Mouse (Mus musculus) spleen, postnatal 36 days (tissue): Measurements from ENCODE around the gene Lrp4.

Source experiments
- DNase-seq, 2 experiments: peaks; one replicate each; pipeline ENCODE4 v3.0.0; 2022; ENCODE audit warnings: low spot score in 2 of 2, mixed read lengths in 1 of 2

The Lrp4 gene

DNA sequence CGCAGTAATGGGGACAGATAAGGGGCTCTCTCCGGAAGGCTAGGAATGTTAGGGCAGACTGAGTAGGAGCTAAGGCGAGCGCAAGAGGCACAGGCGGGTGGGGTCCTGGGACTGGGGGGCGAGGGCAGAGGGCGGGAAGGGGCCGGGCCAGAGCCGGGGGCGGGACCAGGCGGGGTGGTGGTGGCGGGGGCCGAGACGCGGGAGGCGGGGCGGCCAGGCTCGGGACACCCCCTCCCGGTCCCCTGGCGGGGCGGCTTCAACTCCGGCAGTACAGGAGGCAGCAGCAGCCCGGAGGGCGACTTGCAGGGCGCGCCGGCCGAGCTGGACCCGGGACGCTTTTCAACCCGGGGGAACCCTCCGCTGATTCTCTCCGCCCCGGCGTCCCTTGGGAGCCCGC lies at the start of gene Lrp4:
Gene Lrp4 (plus strand): TSS at position 253 of the 397 bp plus-strand sequence.
- no peak for DNase-seq

DNA sequence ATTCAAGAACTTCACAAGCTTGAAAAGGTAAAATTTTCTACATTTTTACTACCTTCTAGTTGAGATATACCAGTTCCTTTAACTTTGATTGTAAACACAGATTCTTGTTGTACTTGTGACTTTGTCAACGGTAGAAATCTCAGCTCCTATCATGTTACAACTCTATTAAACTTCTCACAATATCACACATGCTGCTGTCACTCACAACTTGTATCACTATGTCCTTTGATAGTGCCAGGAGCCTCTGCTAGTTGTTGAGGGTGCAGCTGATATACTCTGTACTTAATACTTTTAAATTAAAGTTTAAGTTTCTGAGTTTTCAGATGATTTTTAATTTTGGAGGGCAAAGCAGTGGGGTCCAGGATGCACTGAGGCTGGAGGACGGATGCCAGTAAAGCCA lies 49.3 kb upstream of the Lrp4 start:
- DNase-seq, result no peak

DNA sequence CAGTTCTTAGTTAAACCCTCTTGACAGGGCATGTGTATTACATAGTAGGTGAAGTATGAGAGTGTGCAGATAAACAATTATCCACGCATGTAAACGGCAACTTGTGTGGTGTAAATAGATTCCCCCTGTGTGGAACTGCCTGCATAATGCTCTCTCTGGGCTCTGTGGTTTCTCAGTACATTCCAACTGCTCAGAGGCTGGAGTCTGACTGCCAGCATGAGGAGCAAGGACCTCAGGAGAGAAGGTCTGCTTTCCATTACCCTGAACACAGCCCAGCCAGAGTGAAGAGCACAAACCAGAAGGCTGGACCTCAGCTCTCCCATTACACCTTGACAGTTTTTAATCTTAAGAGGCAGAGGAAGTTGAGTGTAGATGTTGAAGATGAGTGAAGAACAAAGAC lies 45.8 kb upstream of the Lrp4 start:
- no peak for DNase-seq

DNA sequence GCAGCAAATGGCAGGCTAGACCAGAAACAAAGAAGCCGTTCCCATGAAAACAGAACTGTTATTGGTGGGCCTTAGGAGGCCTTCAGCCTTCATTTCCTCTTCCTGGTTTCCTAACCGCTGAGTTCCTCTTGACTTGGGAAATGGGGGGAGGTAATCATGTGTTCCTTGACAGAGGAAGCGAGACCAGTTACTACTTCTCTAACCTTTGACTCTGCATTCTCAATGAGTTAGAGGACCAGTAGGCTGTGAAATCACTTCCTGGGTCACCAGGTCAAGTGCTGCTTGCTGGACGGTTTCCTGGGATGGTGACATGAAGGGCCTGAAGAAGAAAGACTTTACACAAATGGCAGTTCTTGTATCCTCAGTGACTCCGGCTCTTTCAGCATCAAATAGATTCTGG lies 45.0 kb upstream of the Lrp4 start:
- DNase-seq, result peak; percentile 24 to 45

DNA sequence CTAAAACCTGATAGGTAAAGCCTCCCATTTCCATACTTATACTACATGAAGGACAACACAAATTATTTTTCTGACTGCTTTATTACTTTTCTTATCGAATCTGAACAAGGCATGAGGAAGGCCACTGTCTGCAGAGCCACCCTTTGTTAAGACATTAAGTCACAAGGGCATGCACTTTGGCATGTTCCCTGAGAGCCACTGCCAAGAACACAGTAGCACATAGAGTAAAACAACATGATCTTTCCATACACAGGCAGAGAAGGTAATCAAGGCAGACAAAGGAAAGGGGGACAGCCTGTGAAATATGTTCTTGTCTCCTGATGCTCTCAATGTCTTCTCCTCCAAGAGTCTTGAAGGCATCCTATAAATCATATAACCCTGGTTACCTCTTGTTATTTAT lies 43.5 kb upstream of the Lrp4 start:
- DNase-seq, result no peak

DNA sequence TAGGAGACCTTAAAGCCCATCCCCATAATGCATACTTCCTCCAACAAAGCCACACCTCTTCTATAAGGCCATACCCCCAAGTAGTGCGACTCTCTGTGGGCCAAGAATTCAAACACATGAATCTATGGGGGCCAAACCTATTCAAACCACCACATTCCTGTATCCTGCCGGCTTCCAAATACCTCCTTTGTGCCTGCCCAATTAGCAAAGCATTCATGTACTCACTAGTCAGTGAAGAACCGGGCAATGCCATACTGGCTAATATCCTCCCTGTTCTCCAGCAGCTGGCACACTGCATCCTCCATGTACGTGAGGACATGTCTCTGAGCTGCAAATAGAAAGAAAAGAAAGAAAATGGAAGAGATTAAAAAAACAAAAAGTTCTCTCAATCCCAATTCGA lies 35.7 kb upstream of the Lrp4 start:
- DNase-seq, result no peak

DNA sequence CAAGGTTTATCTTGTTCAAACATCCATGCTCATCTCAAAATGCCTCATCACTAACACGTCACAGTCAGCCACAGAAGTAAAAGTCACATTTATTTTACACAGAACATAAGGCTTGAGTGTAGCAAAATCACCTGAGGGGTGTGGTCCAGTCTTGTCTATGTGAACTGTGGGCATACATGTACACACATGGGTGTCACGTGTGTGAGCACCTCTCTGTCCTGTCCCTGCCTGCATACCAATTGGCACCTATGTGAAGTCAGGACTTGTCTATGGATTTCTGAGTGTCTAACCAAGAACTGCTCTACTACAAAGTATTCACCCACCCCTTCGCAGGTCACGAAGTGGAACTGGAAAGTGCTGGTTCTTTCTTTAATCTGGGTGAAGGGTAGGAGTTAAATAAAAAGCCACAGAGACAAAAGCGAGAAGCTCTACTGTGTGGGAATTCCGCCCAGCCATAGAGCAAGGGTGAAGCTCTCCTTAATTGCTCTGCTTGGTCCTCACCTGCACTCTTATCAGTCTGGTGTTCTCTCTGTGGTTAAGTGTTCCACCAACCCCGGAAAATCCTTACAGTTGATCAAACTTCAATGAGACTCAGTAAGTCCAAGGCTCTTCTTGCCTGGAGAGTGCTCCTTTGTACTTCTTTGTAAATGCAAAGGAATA lies 33.1 kb upstream of the Lrp4 start:
- DNase-seq, result no peak

DNA sequence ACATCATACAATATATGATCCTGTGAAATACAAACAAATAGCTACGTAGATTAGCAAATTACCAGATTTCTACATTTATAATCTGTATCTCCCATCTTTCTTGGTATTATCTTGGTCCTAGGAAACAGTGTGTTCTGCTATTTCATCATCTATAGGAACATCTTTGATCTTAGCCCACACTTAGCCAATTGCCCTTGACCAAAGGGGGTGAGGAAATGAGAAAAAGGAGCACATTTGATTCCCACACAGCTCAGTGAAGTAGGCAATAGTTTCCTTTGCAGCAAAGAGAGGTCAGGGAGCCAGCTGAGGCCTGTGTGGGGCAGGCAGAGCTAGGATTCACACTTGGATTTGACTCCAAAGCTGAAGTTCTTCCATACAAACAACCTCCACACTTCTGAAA lies 31.0 kb upstream of the Lrp4 start:
- DNase-seq, result no peak

DNA sequence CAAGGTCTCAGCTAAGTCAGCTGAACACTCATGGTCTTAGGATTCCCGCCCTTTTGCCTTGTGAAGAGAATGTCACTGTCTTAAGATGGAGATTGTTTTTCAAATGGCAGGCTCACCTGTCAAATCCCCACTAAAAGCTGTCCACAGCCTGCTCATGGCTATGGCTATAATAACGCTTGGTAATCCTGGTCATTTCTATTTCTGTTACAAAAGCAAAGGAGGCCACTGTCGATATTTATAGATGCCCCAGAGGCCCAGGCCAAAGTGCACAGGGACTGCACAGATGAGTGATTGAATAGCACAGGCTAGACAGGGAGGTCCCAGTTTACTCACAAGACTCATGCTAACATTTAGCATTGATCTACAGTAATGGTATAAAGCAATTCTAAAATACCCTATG lies 28.2 kb upstream of the Lrp4 start:
- no peak for DNase-seq

DNA sequence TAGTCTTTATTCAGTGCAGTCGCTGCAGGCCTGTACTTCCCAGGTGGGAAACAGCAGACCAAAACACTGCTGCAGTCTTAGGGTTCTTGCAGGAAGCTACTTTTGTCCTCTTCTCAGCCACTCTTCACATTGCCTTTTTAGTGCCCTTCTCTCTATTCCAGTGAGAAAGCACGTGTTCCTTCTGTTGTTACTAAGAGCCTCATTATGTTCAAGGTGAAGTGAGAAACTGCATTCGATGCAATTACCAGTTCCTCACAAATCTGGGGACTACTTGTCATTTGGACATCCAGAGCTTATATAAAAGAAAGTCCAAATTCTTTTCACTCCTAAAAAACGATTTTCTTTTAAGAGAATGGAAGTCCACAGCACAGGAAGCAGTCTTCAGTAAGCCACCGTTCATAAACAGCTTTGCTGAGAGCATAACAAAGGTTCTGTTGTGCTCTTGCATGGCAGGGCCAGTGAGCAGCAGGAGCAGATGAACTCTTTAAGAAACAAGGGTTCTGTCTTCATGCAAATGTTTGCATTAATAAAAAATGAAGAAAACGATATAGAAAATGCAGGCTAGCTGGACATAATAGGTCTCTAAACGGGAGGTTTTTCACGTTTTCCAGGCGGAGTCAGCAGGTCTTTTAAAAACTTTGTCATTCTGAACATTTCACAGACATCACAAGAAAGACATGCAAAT lies 27.3 kb upstream of the Lrp4 start:
- DNase-seq, result no peak

DNA sequence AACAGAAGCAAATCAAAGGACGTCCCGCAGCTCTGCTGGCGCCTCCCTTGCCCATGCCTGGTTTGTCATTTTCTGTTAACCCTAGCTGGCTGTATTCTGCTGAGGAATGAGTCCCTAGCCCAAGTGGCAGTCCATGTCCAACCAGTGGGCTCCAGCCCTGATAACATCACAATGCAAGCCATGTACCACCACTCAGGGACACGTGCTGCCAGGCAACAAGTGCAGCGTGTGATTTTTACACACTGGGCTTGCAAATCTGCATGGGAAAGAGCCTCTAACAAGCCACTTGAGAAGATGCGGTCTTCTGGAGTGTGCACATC lies 26.8 kb upstream of the Lrp4 start:
- DNase-seq, result no peak

DNA sequence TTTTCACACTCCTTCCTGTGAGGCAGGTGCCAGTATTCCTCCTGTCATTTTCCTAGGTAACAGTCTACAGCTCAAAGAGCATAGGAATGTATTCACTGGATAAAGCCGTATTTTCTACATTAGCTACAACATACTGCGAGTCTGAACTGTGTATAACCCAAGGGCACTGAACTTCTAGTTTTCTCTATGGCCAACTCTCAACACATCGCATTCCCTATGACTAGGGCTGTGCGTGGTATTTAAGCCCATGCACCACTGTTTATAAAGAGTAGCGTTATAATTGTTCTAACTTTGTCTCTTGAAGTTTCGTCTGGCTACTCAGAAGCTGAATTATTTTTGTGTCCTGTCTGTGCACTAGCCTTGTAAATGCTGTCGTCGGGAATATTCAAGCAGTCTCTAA lies 20.6 kb upstream of the Lrp4 start:
- no peak for DNase-seq

DNA sequence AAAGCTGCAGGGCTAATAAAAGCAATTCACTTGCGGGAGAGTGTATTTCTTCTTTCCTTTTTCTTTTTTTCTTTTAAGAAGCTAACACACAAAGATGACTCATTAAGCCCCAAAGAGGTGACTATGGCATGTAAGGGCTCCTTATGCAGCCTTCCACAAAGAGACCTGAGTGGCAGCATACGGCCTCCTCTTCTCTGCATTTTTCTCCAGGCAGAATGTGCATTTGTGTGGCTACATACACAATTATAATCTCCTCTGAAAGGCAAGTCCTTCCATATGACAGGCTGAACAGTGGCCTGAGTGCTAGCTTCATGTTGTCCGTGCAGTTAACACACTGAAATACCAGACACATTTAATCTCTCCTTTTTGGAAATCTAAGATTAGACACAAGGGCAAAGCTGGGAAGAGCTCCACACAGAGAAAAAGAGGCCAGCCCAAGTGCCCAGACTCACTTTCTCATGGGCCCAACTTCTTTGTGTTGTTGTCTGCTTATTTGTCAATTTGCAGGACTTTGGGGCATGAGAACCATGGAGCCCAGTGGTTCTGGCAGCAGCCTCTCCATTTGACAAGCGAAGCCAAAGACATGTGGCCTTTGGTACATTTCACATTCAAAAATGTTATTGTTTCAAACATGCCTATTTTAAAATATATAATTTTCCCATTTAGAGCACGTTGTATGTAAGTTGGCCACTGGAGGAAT lies 20.0 kb upstream of the Lrp4 start:
- DNase-seq, result no peak

DNA sequence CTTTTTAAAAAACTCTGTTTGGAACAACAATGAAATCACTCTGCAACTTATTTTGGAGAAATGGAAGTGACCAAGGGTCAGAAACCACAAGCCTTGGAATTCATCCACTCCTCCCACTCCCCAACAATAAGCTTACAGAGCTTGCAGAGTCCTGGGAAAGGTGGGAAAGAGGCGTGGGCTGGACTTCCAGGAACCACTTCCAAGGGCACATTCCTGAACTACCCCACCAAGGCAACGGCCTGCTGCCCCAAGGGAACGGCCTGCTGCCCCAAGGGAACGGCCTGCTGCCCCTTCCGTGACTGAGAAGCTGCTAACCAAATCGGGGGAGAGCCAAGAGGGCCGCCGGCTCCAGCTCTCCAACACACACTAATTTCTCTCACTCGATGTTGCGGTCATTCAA lies 18.0 kb upstream of the Lrp4 start:
- no peak for DNase-seq

DNA sequence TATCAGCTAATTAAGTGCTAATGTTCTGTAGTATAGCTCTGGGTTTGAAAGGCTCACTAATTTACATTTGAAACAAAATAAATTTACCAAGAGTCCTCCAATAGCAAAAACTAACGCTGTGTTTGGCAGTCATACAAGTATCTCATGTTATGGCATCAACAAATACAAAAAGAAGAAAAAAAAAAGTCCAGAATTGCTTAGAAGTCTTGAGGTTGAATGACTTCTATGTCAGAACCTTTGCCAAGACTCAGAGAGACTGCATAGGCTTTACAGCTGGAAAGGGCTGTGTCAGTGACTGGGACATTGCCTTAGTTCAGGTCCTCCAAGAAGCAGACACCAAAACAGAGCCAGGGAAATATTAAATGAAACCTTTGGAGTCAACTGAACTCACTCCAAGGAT lies 17.4 kb upstream of the Lrp4 start:
- DNase-seq, result no peak

DNA sequence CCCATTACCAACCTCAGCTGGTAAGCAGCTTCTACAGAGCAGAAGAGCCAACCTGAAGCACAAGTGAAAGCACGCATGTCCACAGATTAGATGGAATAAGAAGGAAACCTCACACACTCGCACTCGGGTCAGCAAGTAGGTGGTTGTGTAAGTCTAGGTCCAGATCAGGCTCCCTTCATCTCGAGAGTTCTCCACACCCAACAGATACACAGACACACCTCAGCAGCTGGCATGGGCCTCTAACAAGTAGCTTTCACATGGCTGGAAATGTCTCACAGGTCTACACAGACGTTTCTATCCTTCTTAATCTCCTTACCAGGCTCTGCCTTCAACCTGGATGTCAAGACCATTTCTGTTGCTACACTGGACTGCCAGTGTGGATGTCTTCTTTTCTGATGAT lies 16.6 kb upstream of the Lrp4 start:
- no peak for DNase-seq

DNA sequence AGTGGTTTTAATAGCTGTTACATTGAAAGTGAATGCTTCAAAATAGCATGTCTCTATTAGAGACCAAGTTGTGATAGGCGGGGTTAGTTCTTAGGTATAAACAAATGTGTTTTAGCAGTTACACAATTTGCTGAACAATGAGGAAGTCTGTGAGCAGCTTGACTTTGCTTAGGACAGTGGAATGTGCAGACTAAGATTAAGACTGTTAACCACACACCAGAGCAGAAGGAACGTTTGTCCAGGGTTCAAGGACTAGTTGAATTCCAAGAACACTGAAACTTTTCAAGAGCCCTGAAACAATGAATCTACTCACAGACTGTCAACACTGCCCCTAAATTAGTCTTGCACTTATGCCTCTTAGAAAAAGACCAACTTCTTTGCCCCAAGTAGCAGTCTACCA lies 15.6 kb upstream of the Lrp4 start:
- DNase-seq, result no peak

DNA sequence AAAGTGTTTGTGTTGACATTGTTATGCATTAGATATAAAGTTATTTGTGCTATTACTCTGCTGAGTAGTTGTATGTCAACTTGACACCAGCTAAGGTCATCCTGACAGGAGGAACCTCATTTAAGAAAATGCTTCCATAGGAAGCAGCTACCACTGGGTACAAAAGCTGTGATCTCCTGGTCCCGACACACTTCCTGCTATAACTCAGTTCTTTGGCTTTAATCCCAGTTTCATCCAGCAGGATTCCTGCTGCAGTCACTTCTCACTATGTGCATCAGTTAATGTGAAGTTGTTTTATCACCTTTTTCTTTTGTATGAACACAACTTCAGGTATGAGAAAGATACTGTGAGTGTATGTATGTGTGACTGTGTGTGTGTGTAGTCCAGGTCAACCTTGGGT lies 15.1 kb upstream of the Lrp4 start:
- DNase-seq, result no peak

DNA sequence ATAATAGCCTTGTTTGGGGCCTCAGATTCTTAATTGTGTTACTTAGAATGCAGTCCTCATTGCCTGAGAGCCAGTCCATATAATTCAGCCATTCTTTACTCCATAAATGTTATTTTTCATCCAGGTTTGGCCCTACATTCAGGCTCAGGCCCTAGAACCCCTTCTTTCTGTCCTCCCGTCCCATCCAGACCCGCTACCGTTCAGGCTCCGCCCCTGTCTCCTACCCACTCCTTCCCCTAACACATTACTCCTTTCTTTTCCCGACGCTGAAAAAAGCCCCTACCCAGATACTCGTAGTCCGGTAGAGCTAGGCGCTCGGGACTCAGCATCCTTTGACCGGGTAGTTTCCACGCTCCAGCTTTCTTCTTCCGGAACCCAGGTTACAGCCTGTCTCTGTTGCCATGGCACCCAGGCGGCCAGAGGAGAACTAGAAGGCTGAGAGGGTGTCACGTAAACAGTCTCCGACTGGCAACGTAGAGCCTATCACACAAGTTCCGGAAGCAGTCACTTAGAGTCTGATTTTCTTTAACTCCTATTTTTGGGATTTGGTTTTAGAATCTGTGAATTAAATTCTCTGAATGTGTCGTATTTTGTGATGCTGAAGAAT lies 12.9 kb upstream of the Lrp4 start, which contains the start of gene 1110051M20Rik:
Gene 1110051M20Rik (minus strand): TSS at position 419 of the 607 bp plus-strand sequence.
- DNase-seq, result peak; percentile 76 to 80

DNA sequence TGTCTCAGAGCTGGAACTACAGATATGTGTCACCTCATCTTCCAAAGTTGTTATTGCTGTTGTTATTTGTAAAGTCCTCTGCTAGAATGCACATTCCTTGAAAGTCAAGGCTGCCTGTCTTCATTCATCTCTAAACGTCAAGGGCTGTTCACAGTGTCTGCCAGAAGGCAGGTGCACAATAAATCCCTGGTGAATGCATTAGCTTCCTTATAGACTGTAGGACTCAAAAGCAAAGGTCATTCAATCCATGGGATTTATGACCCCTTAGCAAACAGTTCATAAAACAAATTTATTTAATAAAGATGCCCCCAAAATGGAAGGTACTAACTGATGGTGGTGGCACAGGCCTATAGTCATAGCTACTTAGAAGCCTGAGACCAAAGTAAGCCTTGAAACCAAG lies 7.6 kb upstream of the Lrp4 start:
- DNase-seq, result no peak

DNA sequence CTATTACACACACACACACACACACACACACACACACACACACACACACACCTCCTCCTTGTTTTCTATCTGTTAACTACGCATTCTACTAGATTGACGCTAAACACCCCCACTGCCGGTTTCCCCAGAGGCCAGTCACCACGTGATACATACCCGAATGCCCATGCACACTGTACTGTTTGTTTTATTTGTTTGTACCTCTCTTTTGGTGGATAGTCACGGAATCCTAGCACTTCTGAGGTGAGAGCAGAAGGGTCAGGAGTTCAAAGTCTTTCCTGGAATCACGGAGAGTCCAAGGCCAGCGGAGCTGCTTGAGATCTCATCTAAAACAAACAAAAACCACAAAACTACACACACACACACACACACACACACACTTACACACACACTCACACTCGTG lies 7.0 kb upstream of the Lrp4 start:
- no peak for DNase-seq

DNA sequence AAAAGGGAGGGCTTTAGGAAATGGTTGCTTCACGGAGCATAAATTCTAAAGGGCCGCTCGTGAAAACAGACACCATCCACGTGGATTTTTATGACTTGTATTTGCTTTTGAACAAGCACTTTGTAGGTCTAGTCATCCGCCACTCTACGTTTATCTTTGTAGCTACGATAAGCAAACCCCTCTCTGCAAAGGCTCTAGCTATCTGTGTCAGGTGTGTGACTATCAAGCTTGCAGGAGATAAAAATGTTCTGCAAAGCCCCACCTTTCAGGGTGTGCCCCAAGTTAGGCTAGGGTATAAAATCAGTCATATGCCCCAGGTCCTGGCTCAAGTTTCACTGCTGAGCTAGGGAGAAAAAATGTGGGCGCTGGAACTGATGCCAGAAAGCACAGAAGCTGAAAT lies 4.7 kb upstream of the Lrp4 start:
- no peak for DNase-seq
